Mouse (Mus musculus): ENCODE measurements at regions not wholly inside any gene's neighbourhood (a gene's known extent, or its start where the extent isn't known, plus 50 kb on each side); places are given as distances from the start of the nearest gene placed in this dataset.

DNA sequence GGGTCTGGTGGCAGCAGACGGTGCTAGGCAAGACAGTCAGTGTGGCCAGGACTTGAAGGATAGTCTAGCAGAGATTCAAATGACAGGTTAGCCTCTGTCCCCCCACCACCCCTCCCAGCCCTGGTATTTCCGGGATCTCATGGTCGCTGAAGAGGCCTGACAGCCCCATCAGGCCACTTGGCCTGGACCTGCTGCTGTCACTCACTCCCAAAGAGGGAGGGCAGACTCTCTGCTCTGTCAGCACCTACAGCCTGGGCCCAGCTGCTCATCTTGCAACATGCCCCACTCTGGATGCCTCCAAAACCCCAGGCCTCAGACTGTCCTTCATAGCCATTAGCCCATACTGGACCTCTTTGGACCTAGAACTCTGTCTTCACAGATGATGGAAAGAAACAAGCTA is 89.0 kb downstream of the Ephb3 start:
- TF ChIP-seq CTCF (IDR thresholded peaks at IDR 0.05; ENCODE audit: low read depth) (no peak), EP300 (IDR thresholded peaks at IDR 0.05; ENCODE audit: low read depth) (no peak)

Data from liver, embryonic 14.5 days (tissue).